Mouse (Mus musculus) heart, postnatal 10 days (tissue): ENCODE measurements at regions not wholly inside any gene's neighbourhood (a gene's known extent, or its start where the extent isn't known, plus 50 kb on each side); places are given as distances from the start of the nearest gene placed in this dataset.

Experiments
- DNase-seq, 2 experiments: peaks; one replicate each; pipeline ENCODE4 v3.0.0; 2021
- intact Hi-C: fragments of 180-260 bp; cut with DNase I; formaldehyde crosslinking; loops from one replicate; pipeline ENCODE4 v1.15.1; 2025

- DNase-seq: peak; percentile 50 to 53
- intact Hi-C loops: loop anchor here (10.0 kb wide), 1 partner anchor 88 kb away; the partner anchor contains the start of gene Zfp703
Observed at GRCm38 (mm10) chr8:26886783-26887486, 90.2 kb upstream of the Zfp703 start.

DNA sequence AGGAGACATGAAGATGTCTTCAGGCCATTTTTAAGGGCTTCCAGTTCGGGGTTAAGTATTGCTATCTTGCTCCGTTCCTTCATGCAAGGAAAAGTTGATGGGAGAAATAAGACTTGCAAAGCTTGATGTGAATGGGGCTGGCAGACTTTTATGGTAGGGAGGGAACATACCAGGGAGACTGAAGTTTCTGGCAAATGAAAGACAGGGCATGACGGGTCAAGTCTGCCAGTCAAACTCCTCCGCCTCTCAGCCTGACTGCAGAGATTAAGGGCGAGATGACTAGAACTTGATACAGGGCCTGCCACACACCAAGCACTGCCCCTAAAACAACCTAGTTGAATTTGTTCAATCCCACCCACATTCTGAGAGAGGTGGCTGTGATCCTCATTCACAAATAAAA lies 89.6 kb upstream of the Zfp703 start:
- intact Hi-C loops: loop anchor here (10.0 kb wide), 1 partner anchor 87 kb away; the partner anchor contains the start of gene Zfp703
- DNase-seq: no peak

DNA sequence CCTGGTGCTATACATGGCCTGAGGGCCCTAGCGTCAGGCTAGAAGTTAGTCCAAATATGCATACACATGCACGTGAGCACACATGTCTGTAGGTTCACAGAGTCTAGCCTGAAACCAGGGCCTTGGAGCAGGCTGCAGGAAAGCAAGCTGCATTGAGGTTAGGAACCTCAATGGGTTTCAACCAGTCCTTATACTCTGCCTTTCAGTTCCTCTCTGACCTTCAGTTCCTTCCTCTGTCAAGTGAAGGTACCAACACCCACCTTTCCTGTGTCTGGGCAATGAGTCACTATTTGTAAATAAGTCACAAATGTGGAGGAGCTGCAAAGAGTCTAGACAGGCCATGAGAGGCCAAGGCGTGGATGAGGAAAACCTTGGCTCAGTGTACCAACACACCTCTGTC lies 89.1 kb upstream of the Zfp703 start:
- intact Hi-C loops: loop anchor here (10.0 kb wide), 1 partner anchor 87 kb away; the partner anchor contains the start of gene Zfp703
- DNase-seq: no peak

GRCm38 (mm10) chr8:26891881-26892280 lies 85.2 kb upstream of the Zfp703 start:
- intact Hi-C loops: no loop called here
- DNase-seq: peak; percentile 84 to 89

DNA sequence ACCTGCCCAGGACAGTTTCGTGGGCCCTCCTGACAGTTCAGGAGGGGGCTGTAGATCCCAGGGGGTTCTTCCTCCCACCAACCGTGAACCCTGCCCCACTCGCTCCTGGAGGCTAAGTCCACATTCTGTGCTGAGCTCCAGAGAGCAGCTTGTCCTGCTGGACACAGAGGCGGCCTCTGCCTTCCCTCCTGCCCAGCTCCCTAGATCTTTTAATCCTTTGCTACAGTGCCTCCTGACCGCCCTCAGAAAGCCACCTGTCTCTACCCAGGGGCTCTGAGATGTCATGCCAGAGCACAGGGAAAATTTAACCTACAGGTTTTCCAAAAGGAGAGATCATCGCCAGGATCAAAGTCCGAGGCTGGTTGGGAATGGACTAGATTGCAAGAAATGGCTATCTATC lies 84.7 kb upstream of the Zfp703 start:
- intact Hi-C loops: no loop called here
- no peak for DNase-seq

GRCm38 (mm10) chr8:26895867-26896266 lies 81.3 kb upstream of the Zfp703 start:
- no peak for DNase-seq

GRCm38 (mm10) chr8:26903289-26903688 lies 73.8 kb upstream of the Zfp703 start:
- intact Hi-C loops: no loop called here
- no peak for DNase-seq

More at GRCm38 (mm10) chr8:26895867-26896266, 81.3 kb upstream of the Zfp703 start:
- intact Hi-C loops: no loop called here

GRCm38 (mm10) chr8:26906257-26906656 lies 70.9 kb upstream of the Zfp703 start:
- peak; percentile 21 for DNase-seq
- intact Hi-C loops: loop anchor here (5.0 kb wide), 1 partner anchor 56 kb away; no protein-coding TSS in a partner anchor

GRCm38 (mm10) chr8:26907347-26908170 lies 69.6 kb upstream of the Zfp703 start:
- no peak for DNase-seq
- intact Hi-C loops: loop anchor here (5.0 kb wide), 1 partner anchor 55 kb away; no protein-coding TSS in a partner anchor

GRCm38 (mm10) chr8:26910186-26910585 lies 66.9 kb upstream of the Zfp703 start:
- intact Hi-C loops: no loop called here
- DNase-seq: no peak

GRCm38 (mm10) chr8:26913562-26914529 lies 63.3 kb upstream of the Zfp703 start:
- intact Hi-C loops: no loop called here
- no peak for DNase-seq

GRCm38 (mm10) chr8:26915731-26916130 lies 61.4 kb upstream of the Zfp703 start:
- intact Hi-C loops: no loop called here
- DNase-seq: no peak

DNA sequence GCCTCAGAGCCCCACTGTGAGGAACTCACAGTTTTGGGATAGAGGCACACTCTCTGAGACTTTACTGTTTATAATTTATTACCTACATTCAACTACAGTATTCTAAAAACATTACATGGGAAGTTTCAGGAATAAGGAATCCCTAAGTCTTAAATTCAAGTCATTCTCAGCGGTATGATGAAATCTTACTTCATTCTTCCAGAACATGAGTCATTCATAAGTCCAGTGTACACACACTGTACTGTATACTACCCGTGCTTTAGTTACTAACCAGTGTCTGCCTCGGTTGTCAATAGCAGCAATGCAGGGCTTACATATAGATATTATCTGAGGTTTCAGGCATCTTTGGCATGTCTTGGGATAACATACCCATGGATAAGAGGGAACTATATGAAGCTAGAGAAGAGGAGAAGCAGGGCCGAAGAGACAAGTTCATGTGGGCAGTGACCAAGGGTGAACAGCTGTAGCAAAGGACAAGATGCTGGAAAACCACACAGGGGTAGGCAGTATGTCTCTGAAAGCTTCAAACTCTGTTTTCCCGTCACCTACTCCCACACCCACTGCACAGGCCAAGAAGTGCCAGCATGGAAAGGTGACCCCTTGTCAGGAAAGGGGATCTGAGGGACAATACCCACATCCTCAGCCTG lies 55.5 kb upstream of the Zfp703 start:
- no peak for DNase-seq
- intact Hi-C loops: no loop called here

DNA sequence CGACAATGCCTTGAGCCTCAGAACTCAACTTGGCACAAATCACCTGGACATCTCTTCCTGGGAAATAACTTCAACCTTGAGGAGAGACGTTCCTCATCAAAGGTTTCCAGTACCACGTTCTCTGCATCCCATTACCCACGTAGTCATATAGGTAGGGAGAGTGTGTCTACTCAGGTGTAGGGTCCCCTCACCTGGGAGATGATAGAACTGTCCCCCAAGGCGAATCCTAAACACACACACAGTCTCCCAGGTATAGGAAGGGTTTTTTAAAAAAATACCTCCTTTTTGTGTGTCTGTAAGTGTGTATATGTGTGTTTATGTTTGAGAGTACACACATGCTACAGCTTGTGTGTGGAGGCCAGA lies 55.0 kb upstream of the Zfp703 start:
- no peak for DNase-seq
- intact Hi-C loops: no loop called here

GRCm38 (mm10) chr8:26923166-26923565 lies 54.0 kb upstream of the Zfp703 start:
- peak; percentile 9 to 17 for DNase-seq
- intact Hi-C loops: no loop called here
